Mouse (Mus musculus) thymus, adult 2 months (tissue): ENCODE results near the gene Taf5l. TPM values are rescaled to one million over a fixed set of nuclear protein-coding genes. Genes with fewer than 3 reads are reported as not detected.
"Not testable (repeated sequence)": the region's sequence is repeated elsewhere in the genome, so short reads cannot be mapped to it uniquely, and the experiment has no call there.

ENCODE experiments used
- DNase-seq: peaks from one replicate; pipeline ENCODE4 v3.0.0; 2021
- H3K27ac ChIP-seq: fragments of 200-500 bp; 2 replicates; pipeline ENCODE4 v1.5.1; 2012; ENCODE audit warnings: low read length, control low read depth; ENCODE audit not compliant: control insufficient read depth, insufficient read depth
- H3K27me3 ChIP-seq: fragments of 200-500 bp; 2 replicates; pipeline ENCODE4 v1.6.1; 2012; ENCODE audit warnings: mild to moderate bottlenecking, low read length, moderate library complexity, mixed read lengths; ENCODE audit not compliant: control insufficient read depth, insufficient read depth
- H3K36me3 ChIP-seq: fragments of 200-500 bp; 2 replicates; pipeline ENCODE4 v1.6.1; 2012; ENCODE audit warnings: mild to moderate bottlenecking, low read length, moderate library complexity; ENCODE audit not compliant: control insufficient read depth, insufficient read depth
- H3K4me1 ChIP-seq: fragments of 200-500 bp; replicated peaks from 2 replicates; pipeline ENCODE4 v1.6.1; 2012; ENCODE audit warnings: low read length; ENCODE audit not compliant: control insufficient read depth, insufficient read depth
- H3K4me3 ChIP-seq: fragments of 200-500 bp; 2 replicates; pipeline ENCODE4 v1.5.1; 2012; ENCODE audit warnings: mild to moderate bottlenecking, low read length, control low read depth, moderate library complexity; ENCODE audit not compliant: control insufficient read depth, insufficient read depth
- CTCF ChIP-seq: fragments of 200-500 bp; IDR thresholded peaks from 2 replicates; pipeline ENCODE4 v1.5.1; 2012; ENCODE audit warnings: mild to moderate bottlenecking, control low read depth, low read length, moderate library complexity, borderline replicate concordance; ENCODE audit not compliant: control insufficient read depth, poor library complexity, insufficient read depth; ENCODE audit errors: extremely low read depth
- POLR2A ChIP-seq: fragments of 200-500 bp; IDR thresholded peaks from 2 replicates; pipeline ENCODE4 v1.6.1; 2012; ENCODE audit warnings: mild to moderate bottlenecking, low read length, control low read depth, moderate library complexity; ENCODE audit not compliant: control insufficient read depth, poor library complexity, insufficient read depth; ENCODE audit errors: extremely low read depth
- WGBS: fragments of 180-500 bp; shearing (Covaris S2); methylation state at CpG from one replicate; pipeline ENCODE4 v1.1.7; 2018; 5-methylcytosine and 5-hydroxymethylcytosine counted together
- polyA plus RNA-seq: library from polyadenylated mRNA; depleted of rRNA; stranded (reverse); fragments of >200 nt; gene quantifications from 2 replicates; pipeline ENCODE4 v1.2.3, GENCODE M21; 2012

Taf5l gene
- polyA plus RNA-seq, 1 experiment: 96.5 TPM

DNA sequence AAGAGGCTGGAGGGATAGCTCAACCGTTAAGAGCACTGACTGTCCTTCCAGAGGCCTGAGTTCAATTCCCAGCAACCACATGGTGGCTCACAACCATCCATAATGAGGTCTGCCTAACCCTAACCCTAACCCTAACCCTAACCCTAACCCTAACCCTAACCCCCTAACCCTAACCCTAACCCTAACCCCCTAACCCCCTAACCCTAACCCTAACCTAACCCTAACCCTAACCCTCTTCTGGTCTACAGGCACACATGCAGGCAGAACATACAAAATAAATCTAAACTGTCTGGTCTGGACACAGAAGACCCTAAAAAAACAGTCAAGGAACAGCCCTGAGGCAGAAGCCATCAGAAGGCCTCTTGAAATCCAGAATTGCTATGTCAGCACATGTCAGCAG, 59.8 kb downstream of the Taf5l start:
- Histone ChIP-seq H3K27ac (no peak overlapping the region), H3K4me3 (no peak overlapping the region), H3K36me3 (no peaks in the 10 kb centered on the region), H3K27me3 (no peaks in the 10 kb centered on the region), H3K4me1 (no peaks in the 10 kb centered on the region)
- no peak for TF ChIP-seq CTCF
- TF ChIP-seq POLR2A: no peak
- no peak for DNase-seq
- 97% methylated on average over 1 of the region's 1 CpGs for WGBS

GRCm38 (mm10) chr8:123960556-123960955, 60.6 kb downstream of the Taf5l start:
- not testable (repeated sequence) for H3K36me3 ChIP-seq, DNase-seq, H3K27me3 ChIP-seq, H3K4me1 ChIP-seq, H3K27ac ChIP-seq, H3K4me3 ChIP-seq
- 96% methylated on average over 5 of the region's 5 CpGs for WGBS

GRCm38 (mm10) chr8:123960056-123960455, 61.1 kb downstream of the Taf5l start:
- DNase-seq: no peak
- H3K4me3 ChIP-seq: no peak overlapping the region
- WGBS: 91% methylated on average over 9 of the region's 9 CpGs
- no peaks in the 10 kb centered on the region for H3K36me3 ChIP-seq
- no peaks in the 10 kb centered on the region for H3K4me1 ChIP-seq
- H3K27me3 ChIP-seq: no peaks in the 10 kb centered on the region
- TF ChIP-seq CTCF (no peak), POLR2A (no peak)
- H3K27ac ChIP-seq: no peak overlapping the region

- H3K4me3 ChIP-seq: no peak overlapping the region
- TF ChIP-seq CTCF: no peak
- TF ChIP-seq POLR2A: no peak
- H3K36me3 ChIP-seq: no peaks in the 10 kb centered on the region
- no peak overlapping the region for H3K27ac ChIP-seq
- 94% methylated on average over 6 of the region's 6 CpGs for WGBS
- H3K27me3 ChIP-seq: no peaks in the 10 kb centered on the region
- no peaks in the 10 kb centered on the region for H3K4me1 ChIP-seq
- DNase-seq: no peak
Observed at GRCm38 (mm10) chr8:123959473-123959872, 61.7 kb downstream of the Taf5l start.

- H3K27me3 ChIP-seq: no peaks in the 10 kb centered on the region
- no peak overlapping the region for H3K4me3 ChIP-seq
- no peaks in the 10 kb centered on the region for H3K4me1 ChIP-seq
- no peaks in the 10 kb centered on the region for H3K36me3 ChIP-seq
- no peak overlapping the region for H3K27ac ChIP-seq
- TF ChIP-seq POLR2A (no peak), CTCF (no peak)
- 91% methylated on average over 17 of the region's 17 CpGs for WGBS
- DNase-seq: no peak
Observed at GRCm38 (mm10) chr8:123958130-123958529, 63.1 kb downstream of the Taf5l start.

DNA sequence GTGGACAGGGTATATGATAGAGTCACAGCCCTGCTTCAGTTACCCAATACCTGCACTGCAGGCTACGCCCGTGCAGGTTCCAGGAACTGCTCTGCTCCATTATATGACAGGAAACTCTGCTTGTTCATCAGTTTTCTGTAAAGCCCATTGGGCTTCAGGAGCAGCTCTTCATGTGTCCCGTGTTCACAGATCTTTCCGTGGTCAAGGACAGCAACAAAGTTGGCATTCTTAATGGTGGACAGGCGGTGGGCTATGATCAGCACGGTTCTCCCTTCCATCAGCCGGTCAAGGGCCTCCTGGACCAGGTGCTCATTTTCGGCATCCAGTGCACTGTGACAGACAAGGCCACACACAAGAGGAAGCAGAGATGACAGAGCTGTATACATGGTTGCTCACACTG, 67.0 kb downstream of the Taf5l start:
- DNase-seq: no peak
- WGBS: 92% methylated on average over 8 of the region's 8 CpGs
- Histone ChIP-seq H3K4me1 (peaks cover 3% of the 10 kb centered on the region; the same call in 1 of the 2 replicates), H3K4me3 (no peak overlapping the region), H3K36me3 (no peaks in the 10 kb centered on the region), H3K27me3 (no peaks in the 10 kb centered on the region), H3K27ac (no peak overlapping the region)
- TF ChIP-seq CTCF (no peak), POLR2A (no peak)

DNA sequence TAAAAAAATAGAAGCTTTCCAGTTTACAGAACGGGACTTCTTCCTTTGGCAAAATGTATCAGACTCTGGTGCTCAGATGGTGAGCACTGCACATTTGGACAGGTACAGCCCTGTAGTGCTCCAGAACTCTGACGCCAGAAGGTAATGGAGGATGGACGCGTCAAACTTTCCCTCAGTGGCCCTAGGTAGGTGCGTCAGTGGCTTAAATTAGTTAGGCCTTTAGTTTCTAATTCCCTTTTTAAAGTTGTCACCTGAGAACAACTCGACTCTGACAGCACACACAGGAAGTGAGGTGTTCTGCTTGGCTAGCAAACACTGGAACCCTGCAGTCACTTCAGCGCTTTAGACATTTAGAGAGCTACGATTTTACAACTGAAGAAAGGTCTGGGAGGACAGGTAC, 67.5 kb downstream of the Taf5l start:
- no peak for DNase-seq
- H3K4me1 ChIP-seq: peaks cover 3% of the 10 kb centered on the region; the same call in 1 of the 2 replicates
- H3K36me3 ChIP-seq: no peaks in the 10 kb centered on the region
- TF ChIP-seq POLR2A (no peak), CTCF (no peak)
- no peak overlapping the region for H3K4me3 ChIP-seq
- no peak overlapping the region for H3K27ac ChIP-seq
- 91% methylated on average over 8 of the region's 8 CpGs for WGBS
- no peaks in the 10 kb centered on the region for H3K27me3 ChIP-seq
